Mouse (Mus musculus): ENCODE measurements at regions not wholly inside any gene's neighbourhood (a gene's known extent, or its start where the extent isn't known, plus 50 kb on each side); places are given as distances from the start of the nearest gene placed in this dataset.

DNA sequence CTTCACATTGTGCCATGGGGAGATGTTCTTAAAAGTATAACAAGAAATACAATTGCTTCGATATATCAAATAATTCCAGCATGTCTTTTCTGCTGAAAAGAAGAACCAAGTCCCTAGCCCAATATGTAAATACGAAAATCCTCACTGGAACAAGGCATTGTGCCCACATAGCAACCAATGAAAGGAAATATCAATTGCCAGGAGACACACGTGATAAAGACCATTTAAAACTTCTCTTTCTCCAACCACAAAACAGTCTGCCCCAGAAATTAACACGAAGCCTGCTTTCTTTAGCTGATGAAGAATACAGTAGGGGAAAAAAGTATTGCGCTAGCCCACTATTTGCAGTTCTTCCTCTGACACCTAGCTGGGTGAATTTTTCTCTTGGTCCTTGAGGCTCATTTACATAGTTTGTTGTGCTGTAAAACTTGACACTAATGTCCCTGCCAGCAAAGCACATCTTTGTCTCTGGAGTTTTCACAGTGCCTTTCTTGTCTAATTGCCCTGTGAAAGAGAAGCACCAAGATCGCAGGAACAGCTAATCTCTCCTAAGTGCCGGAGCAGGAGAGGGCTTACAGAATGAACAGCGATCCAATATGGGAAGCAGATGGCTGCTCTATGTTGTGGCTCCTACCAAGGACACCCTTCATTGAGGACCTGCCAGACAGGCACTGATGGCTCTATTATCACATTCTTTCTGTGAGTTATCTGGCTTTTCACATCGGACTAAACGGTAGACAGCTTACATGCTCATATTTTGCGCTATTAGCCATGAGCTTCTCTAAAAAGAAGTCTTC is 272.7 kb downstream of the Csnka2ip start:
- no peak for ATAC-seq
- no peak for DNase-seq (ENCODE audit: low spot score)
- no peak overlapping the region for H3K9ac ChIP-seq (replicated peaks; ENCODE audit: low read depth)
- H3K4me1 ChIP-seq (ENCODE audit: insufficient read depth, low read depth, low read length), result no peaks in the 10 kb centered on the region
- 76% methylated on average over 11 of the region's 11 CpGs for WGBS
- H3K36me3 ChIP-seq (ENCODE audit: insufficient read depth, low read length), result no peaks in the 10 kb centered on the region
- no peak for TF ChIP-seq CTCF (IDR thresholded peaks at IDR 0.05)
- H3K27ac ChIP-seq (ENCODE audit: low read length), result no peak overlapping the region
- H3K4me3 ChIP-seq (ENCODE audit: low read depth, low read length), result no peak overlapping the region
- no peaks in the 10 kb centered on the region for H3K27me3 ChIP-seq (replicated peaks; ENCODE audit: insufficient read depth, low read length)
- no peaks in the 10 kb centered on the region for H3K9me3 ChIP-seq (ENCODE audit: low read length)
- no peak overlapping the region for H3K4me2 ChIP-seq (replicated peaks; ENCODE audit: low read depth, low read length)

- 57% methylated on average over 4 of the region's 4 CpGs for WGBS
- Histone ChIP-seq H3K4me1 (ENCODE audit: insufficient read depth, low read depth, low read length) (no peaks in the 10 kb centered on the region), H3K9me3 (ENCODE audit: low read length) (no peaks in the 10 kb centered on the region), H3K9ac (replicated peaks; ENCODE audit: low read depth) (no peak overlapping the region), H3K4me2 (replicated peaks; ENCODE audit: low read depth, low read length) (no peak overlapping the region), H3K27me3 (replicated peaks; ENCODE audit: insufficient read depth, low read length) (no peaks in the 10 kb centered on the region), H3K27ac (ENCODE audit: low read length) (no peak overlapping the region), H3K36me3 (ENCODE audit: insufficient read depth, low read length) (no peaks in the 10 kb centered on the region), H3K4me3 (ENCODE audit: low read depth, low read length) (no peak overlapping the region)
- TF ChIP-seq EP300 (IDR thresholded peaks at IDR 0.05) (no peak), CTCF (IDR thresholded peaks at IDR 0.05) (no peak)
- ATAC-seq (no peak), DNase-seq (ENCODE audit: low spot score) (no peak)
Measured at GRCm38 (mm10) chr16:64318796-64319493, 283.3 kb downstream of the Csnka2ip start.

DNA sequence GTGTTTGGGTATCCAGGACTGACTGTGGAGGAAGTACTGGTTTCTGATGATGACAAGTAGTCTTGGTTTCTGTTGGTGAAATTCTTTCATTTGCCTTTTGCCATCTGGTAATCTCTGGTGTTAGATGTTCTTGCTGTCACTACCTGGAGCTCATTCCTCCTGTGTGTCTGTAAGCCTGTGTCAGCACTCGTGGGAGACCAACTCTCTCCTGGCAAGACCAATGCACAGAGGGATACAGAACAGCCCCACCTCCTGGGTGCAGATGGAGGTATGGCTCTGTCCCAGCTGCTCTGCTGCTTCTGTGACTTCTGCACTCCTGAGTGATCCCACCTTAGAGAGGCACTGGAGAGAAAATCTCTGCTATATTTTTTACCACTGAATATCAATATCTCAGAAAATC is 285.4 kb downstream of the Csnka2ip start:
- Histone ChIP-seq H3K4me3 (ENCODE audit: low read depth, low read length) (no peak overlapping the region), H3K27ac (ENCODE audit: low read length) (no peak overlapping the region), H3K4me2 (replicated peaks; ENCODE audit: low read depth, low read length) (no peak overlapping the region), H3K36me3 (ENCODE audit: insufficient read depth, low read length) (no peaks in the 10 kb centered on the region), H3K4me1 (ENCODE audit: insufficient read depth, low read depth, low read length) (no peaks in the 10 kb centered on the region), H3K27me3 (replicated peaks; ENCODE audit: insufficient read depth, low read length) (no peaks in the 10 kb centered on the region), H3K9ac (replicated peaks; ENCODE audit: low read depth) (no peak overlapping the region), H3K9me3 (ENCODE audit: low read length) (no peaks in the 10 kb centered on the region)
- TF ChIP-seq EP300 (IDR thresholded peaks at IDR 0.05), result no peak
- TF ChIP-seq CTCF (IDR thresholded peaks at IDR 0.05), result no peak
- ATAC-seq (no peak), DNase-seq (ENCODE audit: low spot score) (no peak)
- 63% methylated on average over 1 of the region's 1 CpGs for WGBS

DNA sequence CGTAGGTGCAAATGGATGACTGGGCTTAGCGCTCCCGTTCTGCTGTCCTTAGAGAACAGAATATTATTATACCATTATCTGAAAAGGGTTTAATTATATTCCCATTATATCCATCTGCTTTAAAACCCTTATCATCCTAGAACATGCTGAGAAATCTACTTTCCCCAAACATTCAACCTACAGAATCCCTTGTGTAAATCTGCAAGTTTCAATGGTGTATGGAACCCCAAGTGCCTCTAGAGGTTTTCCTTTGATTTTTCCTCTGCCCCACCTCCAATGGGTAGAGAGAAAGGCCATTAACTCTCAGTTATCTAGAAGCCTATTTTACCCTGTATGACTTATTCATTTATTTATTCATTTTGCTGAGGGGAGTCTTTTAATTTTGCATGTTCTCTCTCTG is 308.7 kb downstream of the Csnka2ip start:
- Histone ChIP-seq H3K9me3 (ENCODE audit: low read length) (no peaks in the 10 kb centered on the region), H3K4me2 (replicated peaks; ENCODE audit: low read depth, low read length) (no peak overlapping the region), H3K4me3 (ENCODE audit: low read depth, low read length) (no peak overlapping the region), H3K9ac (replicated peaks; ENCODE audit: low read depth) (no peak overlapping the region), H3K4me1 (ENCODE audit: insufficient read depth, low read depth, low read length) (no peaks in the 10 kb centered on the region), H3K27me3 (replicated peaks; ENCODE audit: insufficient read depth, low read length) (no peaks in the 10 kb centered on the region), H3K36me3 (ENCODE audit: insufficient read depth, low read length) (no peaks in the 10 kb centered on the region), H3K27ac (ENCODE audit: low read length) (no peak overlapping the region)
- no peak for DNase-seq (ENCODE audit: low spot score)
- 79% methylated on average over 3 of the region's 3 CpGs for WGBS
- ATAC-seq, result no peak
- no peak for TF ChIP-seq CTCF (IDR thresholded peaks at IDR 0.05)
- no peak for TF ChIP-seq EP300 (IDR thresholded peaks at IDR 0.05)

GRCm38 (mm10) chr16:64285306-64285705 is 316.9 kb downstream of the Csnka2ip start:
- Histone ChIP-seq H3K36me3 (ENCODE audit: insufficient read depth, low read length) (no peaks in the 10 kb centered on the region), H3K4me1 (ENCODE audit: insufficient read depth, low read depth, low read length) (no peaks in the 10 kb centered on the region), H3K27ac (ENCODE audit: low read length) (no peak overlapping the region), H3K9ac (replicated peaks; ENCODE audit: low read depth) (no peak overlapping the region), H3K4me2 (replicated peaks; ENCODE audit: low read depth, low read length) (no peak overlapping the region), H3K27me3 (replicated peaks; ENCODE audit: insufficient read depth, low read length) (no peaks in the 10 kb centered on the region), H3K9me3 (ENCODE audit: low read length) (no peaks in the 10 kb centered on the region), H3K4me3 (ENCODE audit: low read depth, low read length) (no peak overlapping the region)
- DNase-seq (ENCODE audit: low spot score) (no peak), ATAC-seq (no peak)
- 53% methylated on average over 1 of the region's 1 CpGs for WGBS
- TF ChIP-seq EP300 (IDR thresholded peaks at IDR 0.05) (no peak), CTCF (IDR thresholded peaks at IDR 0.05) (no peak)

- Histone ChIP-seq H3K36me3 (ENCODE audit: insufficient read depth, low read length) (no peaks in the 10 kb centered on the region), H3K9ac (replicated peaks; ENCODE audit: low read depth) (no peak overlapping the region), H3K4me3 (ENCODE audit: low read depth, low read length) (no peak overlapping the region), H3K27me3 (replicated peaks; ENCODE audit: insufficient read depth, low read length) (no peaks in the 10 kb centered on the region), H3K9me3 (ENCODE audit: low read length) (no peaks in the 10 kb centered on the region), H3K4me1 (ENCODE audit: insufficient read depth, low read depth, low read length) (no peaks in the 10 kb centered on the region), H3K4me2 (replicated peaks; ENCODE audit: low read depth, low read length) (no peak overlapping the region), H3K27ac (ENCODE audit: low read length) (no peak overlapping the region)
- 76% methylated on average over 4 of the region's 4 CpGs for WGBS
- TF ChIP-seq EP300 (IDR thresholded peaks at IDR 0.05) (no peak), CTCF (IDR thresholded peaks at IDR 0.05) (no peak)
- DNase-seq (ENCODE audit: low spot score) (no peak), ATAC-seq (no peak)
Measured at GRCm38 (mm10) chr16:64275860-64276597, 326.2 kb downstream of the Csnka2ip start.
